Comparison of ENCODE assay signal across 8 mouse cellular contexts in genomic region chr19:41850719-41851543, GRCm38 (mm10). TPM values are rescaled to one million over a fixed set of nuclear protein-coding genes. Genes with fewer than 3 reads are reported as not detected.
DNase-seq lines count a peak whose midpoint lies in the region; ATAC-seq and TF ChIP-seq lines count a peak whose summit lies in the region.

No protein-coding gene starts in this region.

- H3K27me3 ChIP-seq in forebrain, embryonic 15.5 days = no peaks in the 10 kb centered on the region
- H3K27me3 ChIP-seq in midbrain, embryonic 11.5 days (ENCODE audit: control insufficient read depth, insufficient read depth, low read length) = no peaks in the 10 kb centered on the region; the same call in 1 of the 2 replicates

- H3K9ac ChIP-seq in forebrain, embryonic 15.5 days (replicated peaks) = peak overlapping the region; percentile 14; the same call in 1 of the 2 replicates
- H3K9ac ChIP-seq in midbrain, embryonic 11.5 days (ENCODE audit: low read length) = peak overlapping the region; percentile 49; the same call in 1 of the 2 replicates

- no peak for ATAC-seq in forebrain, embryonic 15.5 days (replicated peaks)
- no peak for ATAC-seq in midbrain, embryonic 11.5 days (ENCODE audit: low FRiP score)

- H3K4me2 ChIP-seq in forebrain, embryonic 15.5 days (replicated peaks) = peak overlapping the region; percentile 18
- H3K4me2 ChIP-seq in midbrain, embryonic 11.5 days = peak overlapping the region; percentile 32

- H3K36me3 ChIP-seq in forebrain, embryonic 15.5 days = no peaks in the 10 kb centered on the region
- no peaks in the 10 kb centered on the region for H3K36me3 ChIP-seq in midbrain, embryonic 11.5 days (ENCODE audit: control insufficient read depth, insufficient read depth, low read length)

- H3K4me3 ChIP-seq in forebrain, embryonic 15.5 days = no peak overlapping the region
- no peak overlapping the region for H3K4me3 ChIP-seq in midbrain, embryonic 11.5 days (ENCODE audit: low read depth, low read length)
- no peak overlapping the region for H3K4me3 ChIP-seq in layer of hippocampus, adult 2 months

- H3K9me3 ChIP-seq in forebrain, embryonic 15.5 days = no peaks in the 10 kb centered on the region
- no peaks in the 10 kb centered on the region for H3K9me3 ChIP-seq in midbrain, embryonic 11.5 days (ENCODE audit: control insufficient read depth, low read length)

- peak overlapping the region; percentile 83 for H3K27ac ChIP-seq in forebrain, embryonic 15.5 days (replicated peaks)
- H3K27ac ChIP-seq in midbrain, embryonic 11.5 days (ENCODE audit: low read depth, low read length) = peak overlapping the region; percentile 71
- no peak overlapping the region for H3K27ac ChIP-seq in layer of hippocampus, adult 2 months

- DNase-seq in B cell, adult 2 months = peak; percentile 55 to 62
- DNase-seq in MEL-GATA-1-ER (ENCODE audit: extremely low read depth, low read depth) = peak; percentile 87
- DNase-seq in midbrain, embryonic 11.5 days (ENCODE audit: low spot score, missing footprints) = peak; percentile 91
- DNase-seq in layer of hippocampus, adult 2 months (ENCODE audit: low spot score in 2 of 2) = no peak
- no peak for DNase-seq in adrenal gland, postnatal 4 days (ENCODE audit: low spot score in 2 of 2)
- DNase-seq in thymus, postnatal 10 days (ENCODE audit: low spot score in 2 of 2) = no peak
- DNase-seq in heart, adult 18-20 months = no peak

- no peak for TF ChIP-seq CTCF in layer of hippocampus, adult 2 months (conservative IDR thresholded peaks at IDR 0.05)

- H3K4me1 ChIP-seq in forebrain, embryonic 15.5 days = peaks cover 33% of the 10 kb centered on the region
- H3K4me1 ChIP-seq in midbrain, embryonic 11.5 days (ENCODE audit: control insufficient read depth, insufficient read depth, low read length) = peaks cover 24% of the 10 kb centered on the region

- 9% methylated on average over 14 of the region's 14 CpGs for WGBS in forebrain, embryonic 15.5 days
- 18% methylated on average over 14 of the region's 14 CpGs for WGBS in midbrain, embryonic 11.5 days

RNA-seq across cellular contexts. Expression of gene Frat2, which starts 3.0 kb away (rescaled TPM):
- 16.9 and 17.9 TPM in 2 replicates for polyA plus RNA-seq in forebrain, embryonic 15.5 days (2015; fragmentation: Nextera tagmentation; extraction: Ambion mirVana)
- 6.6 and 7.2 TPM in 2 replicates for polyA plus RNA-seq in midbrain, embryonic 11.5 days (2014; fragmentation: Nextera tagmentation; extraction: Ambion mirVana)
- total RNA-seq in layer of hippocampus, adult 2 months (2021) = 10 to 100 TPM; 10.7 to 11.7 TPM
- total RNA-seq in adrenal gland, postnatal 4 days (2021) = 1 to 10 TPM; 7.5 to 9.3 TPM
- 1 to 10 TPM; 2.5 to 3.3 TPM for total RNA-seq in heart, adult 18-20 months (2021)

RNA-seq across cellular contexts. Expression of gene Frat1, which starts 21.2 kb away (rescaled TPM):
- polyA plus RNA-seq in forebrain, embryonic 15.5 days (2015; fragmentation: Nextera tagmentation; extraction: Ambion mirVana) = 34.7 and 35.1 TPM in 2 replicates
- 9.7 and 10.1 TPM in 2 replicates for polyA plus RNA-seq in midbrain, embryonic 11.5 days (2014; fragmentation: Nextera tagmentation; extraction: Ambion mirVana)
- total RNA-seq in layer of hippocampus, adult 2 months (2021) = 10 to 100 TPM; 22.0 to 27.1 TPM
- total RNA-seq in adrenal gland, postnatal 4 days (2021) = 10 to 100 TPM; 11.9 to 12.2 TPM
- total RNA-seq in heart, adult 18-20 months (2021) = 1 to 10 TPM; 1.7 to 2.5 TPM

RNA-seq across cellular contexts. Expression of gene Rrp12, which starts 45.0 kb away (rescaled TPM):
- 16.7 and 17.3 TPM in 2 replicates for polyA plus RNA-seq in forebrain, embryonic 15.5 days (2015; fragmentation: Nextera tagmentation; extraction: Ambion mirVana)
- polyA plus RNA-seq in midbrain, embryonic 11.5 days (2014; fragmentation: Nextera tagmentation; extraction: Ambion mirVana) = 13.2 and 14.7 TPM in 2 replicates
- 10 to 100 TPM; 33.4 to 34.2 TPM for total RNA-seq in layer of hippocampus, adult 2 months (2021)
- total RNA-seq in adrenal gland, postnatal 4 days (2021) = 10 to 100 TPM; 13.2 to 13.4 TPM
- total RNA-seq in heart, adult 18-20 months (2021) = 10 to 100 TPM; 16.0 to 18.0 TPM

RNA-seq across cellular contexts. Expression of gene Arhgap19, which starts 49.1 kb away (rescaled TPM):
- 10.6 and 11.2 TPM in 2 replicates for polyA plus RNA-seq in forebrain, embryonic 15.5 days (2015; fragmentation: Nextera tagmentation; extraction: Ambion mirVana)
- 36.6 and 38.8 TPM in 2 replicates for polyA plus RNA-seq in midbrain, embryonic 11.5 days (2014; fragmentation: Nextera tagmentation; extraction: Ambion mirVana)
- 1 to 10 TPM; 2.2 to 2.5 TPM for total RNA-seq in layer of hippocampus, adult 2 months (2021)
- total RNA-seq in adrenal gland, postnatal 4 days (2021) = 10 to 100 TPM; 11.6 to 12.2 TPM
- 1 to 10 TPM; 2.0 to 2.6 TPM for total RNA-seq in heart, adult 18-20 months (2021)

Comparison
In these comparisons a context has a peak if more than half of its experiments do, and no peak if none do; other contexts are left out.
1. DNase-seq: peak in B cell, adult 2 months (2 of 2), MEL-GATA-1-ER (single experiment) and midbrain, embryonic 11.5 days (single experiment); none in layer of hippocampus, adult 2 months (0 of 2), adrenal gland, postnatal 4 days (0 of 2), thymus, postnatal 10 days (0 of 2) and heart, adult 18-20 months (0 of 2).